Mouse (Mus musculus) kidney, adult 11 months (tissue): ENCODE results near the gene Top2a.

Experiments
- DNase-seq: peaks from one replicate; pipeline ENCODE4 v3.0.0; 2022

The Top2a gene

GRCm38 (mm10) chr11:98962421-98963095 lies 61.4 kb downstream of the Top2a start:
- DNase-seq: no peak

- no peak for DNase-seq
These were observed 62.2 kb downstream of the Top2a start for GRCm38 (mm10) chr11:98961766-98962165.

- no peak for DNase-seq
These were observed 62.9 kb downstream of the Top2a start for GRCm38 (mm10) chr11:98961051-98961592.

GRCm38 (mm10) chr11:98960313-98960906 lies 63.6 kb downstream of the Top2a start:
- DNase-seq: peak; percentile 62

GRCm38 (mm10) chr11:98959437-98960312 lies 64.3 kb downstream of the Top2a start:
- DNase-seq: peak; percentile 86

GRCm38 (mm10) chr11:98956340-98956739 lies 67.6 kb downstream of the Top2a start:
- DNase-seq: no peak

- DNase-seq: no peak
These were observed 68.2 kb downstream of the Top2a start for GRCm38 (mm10) chr11:98955707-98956235.

- no peak for DNase-seq
These were observed 68.9 kb downstream of the Top2a start for GRCm38 (mm10) chr11:98954801-98955706.

- no peak for DNase-seq
These were observed 69.6 kb downstream of the Top2a start for GRCm38 (mm10) chr11:98954373-98954772.

- no peak for DNase-seq
These were observed 70.1 kb downstream of the Top2a start for GRCm38 (mm10) chr11:98953835-98954320.

- no peak for DNase-seq
These were observed 70.6 kb downstream of the Top2a start for GRCm38 (mm10) chr11:98953361-98953760.

GRCm38 (mm10) chr11:98952736-98953135 lies 71.3 kb downstream of the Top2a start:
- DNase-seq: no peak

GRCm38 (mm10) chr11:98952111-98952510 lies 71.9 kb downstream of the Top2a start:
- DNase-seq: no peak

GRCm38 (mm10) chr11:98951026-98951906 lies 72.7 kb downstream of the Top2a start:
- peak; percentile 98 for DNase-seq

GRCm38 (mm10) chr11:98950484-98950883 lies 73.5 kb downstream of the Top2a start:
- no peak for DNase-seq

GRCm38 (mm10) chr11:98949958-98950460 lies 74.0 kb downstream of the Top2a start:
- no peak for DNase-seq

GRCm38 (mm10) chr11:98949242-98949957 lies 74.6 kb downstream of the Top2a start:
- no peak for DNase-seq

GRCm38 (mm10) chr11:98947969-98948569 lies 75.9 kb downstream of the Top2a start:
- DNase-seq: no peak

GRCm38 (mm10) chr11:98945605-98945977 lies 78.4 kb downstream of the Top2a start:
- DNase-seq: peak; percentile 94
